Mouse (Mus musculus): ENCODE data around the gene Gm20388. TPM values are rescaled to one million over a fixed set of nuclear protein-coding genes. Genes with fewer than 3 reads are reported as not detected.

Gene Gm20388
- polyA plus RNA-seq, 1 experiment = 18.7 TPM

GRCm38 (mm10) chr8:121195970-121196369 is 1285.3 kb downstream of the Gm20388 start:
- no peak for DNase-seq
- H3K27me3 ChIP-seq (ENCODE audit: control insufficient read depth, insufficient read depth, low read length) = no peaks in the 10 kb centered on the region
- no peak overlapping the region for H3K27ac ChIP-seq (ENCODE audit: insufficient read depth, low read length)
- no peaks in the 10 kb centered on the region for H3K4me1 ChIP-seq (ENCODE audit: control insufficient read depth, insufficient read depth, low read length)
- TF ChIP-seq POLR2A (IDR thresholded peaks at IDR 0.05; ENCODE audit: borderline replicate concordance, insufficient read depth, low read length) (no peak), CTCF (IDR thresholded peaks at IDR 0.05; ENCODE audit: borderline replicate concordance, insufficient read depth, low read depth, low read length) (no peak)
- WGBS = 73% methylated on average over 7 of the region's 7 CpGs
- H3K4me3 ChIP-seq (replicated peaks; ENCODE audit: insufficient read depth, low read depth, low read length) = no peak overlapping the region

- Histone ChIP-seq H3K27ac (ENCODE audit: insufficient read depth, low read length) (no peak overlapping the region), H3K4me1 (ENCODE audit: control insufficient read depth, insufficient read depth, low read length) (no peaks in the 10 kb centered on the region), H3K4me3 (replicated peaks; ENCODE audit: insufficient read depth, low read depth, low read length) (no peak overlapping the region), H3K27me3 (ENCODE audit: control insufficient read depth, insufficient read depth, low read length) (no peaks in the 10 kb centered on the region)
- TF ChIP-seq POLR2A (IDR thresholded peaks at IDR 0.05; ENCODE audit: borderline replicate concordance, insufficient read depth, low read length) (no peak), CTCF (IDR thresholded peaks at IDR 0.05; ENCODE audit: borderline replicate concordance, insufficient read depth, low read depth, low read length) (no peak)
- DNase-seq = no peak
- WGBS = 43% methylated on average over 16 of the region's 16 CpGs
Measured at GRCm38 (mm10) chr8:121196726-121197668, 1286.4 kb downstream of the Gm20388 start.

GRCm38 (mm10) chr8:121200069-121200468 is 1289.4 kb downstream of the Gm20388 start:
- no peak for DNase-seq
- WGBS = 52% methylated on average over 12 of the region's 12 CpGs
- H3K27ac ChIP-seq (ENCODE audit: insufficient read depth, low read length) = no peak overlapping the region
- no peak for TF ChIP-seq CTCF (IDR thresholded peaks at IDR 0.05; ENCODE audit: borderline replicate concordance, insufficient read depth, low read depth, low read length)
- TF ChIP-seq POLR2A (IDR thresholded peaks at IDR 0.05; ENCODE audit: borderline replicate concordance, insufficient read depth, low read length) = no peak
- H3K27me3 ChIP-seq (ENCODE audit: control insufficient read depth, insufficient read depth, low read length) = no peaks in the 10 kb centered on the region
- no peak overlapping the region for H3K4me3 ChIP-seq (replicated peaks; ENCODE audit: insufficient read depth, low read depth, low read length)
- H3K4me1 ChIP-seq (ENCODE audit: control insufficient read depth, insufficient read depth, low read length) = no peaks in the 10 kb centered on the region

- 62% methylated on average over 3 of the region's 3 CpGs for WGBS
- no peaks in the 10 kb centered on the region for H3K4me1 ChIP-seq (ENCODE audit: control insufficient read depth, insufficient read depth, low read length)
- H3K27me3 ChIP-seq (ENCODE audit: control insufficient read depth, insufficient read depth, low read length) = no peaks in the 10 kb centered on the region
- no peak for TF ChIP-seq CTCF (IDR thresholded peaks at IDR 0.05; ENCODE audit: borderline replicate concordance, insufficient read depth, low read depth, low read length)
- no peak for TF ChIP-seq POLR2A (IDR thresholded peaks at IDR 0.05; ENCODE audit: borderline replicate concordance, insufficient read depth, low read length)
- DNase-seq = no peak
- H3K4me3 ChIP-seq (replicated peaks; ENCODE audit: insufficient read depth, low read depth, low read length) = no peak overlapping the region
- H3K27ac ChIP-seq (ENCODE audit: insufficient read depth, low read length) = no peak overlapping the region
Measured at GRCm38 (mm10) chr8:121200979-121201378, 1290.3 kb downstream of the Gm20388 start.

GRCm38 (mm10) chr8:121201651-121202050 is 1291.0 kb downstream of the Gm20388 start:
- TF ChIP-seq CTCF (IDR thresholded peaks at IDR 0.05; ENCODE audit: borderline replicate concordance, insufficient read depth, low read depth, low read length) (no peak), POLR2A (IDR thresholded peaks at IDR 0.05; ENCODE audit: borderline replicate concordance, insufficient read depth, low read length) (no peak)
- WGBS = 83% methylated on average over 7 of the region's 7 CpGs

GRCm38 (mm10) chr8:121203612-121204376 is 1293.2 kb downstream of the Gm20388 start:
- TF ChIP-seq POLR2A (IDR thresholded peaks at IDR 0.05; ENCODE audit: borderline replicate concordance, insufficient read depth, low read length) (no peak), CTCF (IDR thresholded peaks at IDR 0.05; ENCODE audit: borderline replicate concordance, insufficient read depth, low read depth, low read length) (no peak)
- no peak overlapping the region for H3K27ac ChIP-seq (ENCODE audit: insufficient read depth, low read length)
- DNase-seq = peak; percentile 17 to 29
- no peak overlapping the region for H3K4me3 ChIP-seq (replicated peaks; ENCODE audit: insufficient read depth, low read depth, low read length)
- H3K4me1 ChIP-seq (ENCODE audit: control insufficient read depth, insufficient read depth, low read length) = no peaks in the 10 kb centered on the region
- WGBS = 42% methylated on average over 19 of the region's 19 CpGs
- no peaks in the 10 kb centered on the region for H3K27me3 ChIP-seq (ENCODE audit: control insufficient read depth, insufficient read depth, low read length)

More at GRCm38 (mm10) chr8:121201651-121202050, 1291.0 kb downstream of the Gm20388 start:
- no peaks in the 10 kb centered on the region for H3K4me1 ChIP-seq (ENCODE audit: control insufficient read depth, insufficient read depth, low read length)
- no peak overlapping the region for H3K4me3 ChIP-seq (replicated peaks; ENCODE audit: insufficient read depth, low read depth, low read length)
- DNase-seq = no peak
- no peaks in the 10 kb centered on the region for H3K27me3 ChIP-seq (ENCODE audit: control insufficient read depth, insufficient read depth, low read length)
- no peak overlapping the region for H3K27ac ChIP-seq (ENCODE audit: insufficient read depth, low read length)

GRCm38 (mm10) chr8:121207171-121207570 is 1296.5 kb downstream of the Gm20388 start:
- TF ChIP-seq CTCF (IDR thresholded peaks at IDR 0.05; ENCODE audit: borderline replicate concordance, insufficient read depth, low read depth, low read length) = no peak
- no peak for TF ChIP-seq POLR2A (IDR thresholded peaks at IDR 0.05; ENCODE audit: borderline replicate concordance, insufficient read depth, low read length)
- 61% methylated on average over 2 of the region's 2 CpGs for WGBS
- no peaks in the 10 kb centered on the region for H3K27me3 ChIP-seq (ENCODE audit: control insufficient read depth, insufficient read depth, low read length)

More at GRCm38 (mm10) chr8:121207171-121207570, 1296.5 kb downstream of the Gm20388 start:
- no peak for DNase-seq
- H3K4me1 ChIP-seq (ENCODE audit: control insufficient read depth, insufficient read depth, low read length) = no peaks in the 10 kb centered on the region
- H3K27ac ChIP-seq (ENCODE audit: insufficient read depth, low read length) = no peak overlapping the region
- H3K4me3 ChIP-seq (replicated peaks; ENCODE audit: insufficient read depth, low read depth, low read length) = no peak overlapping the region
